Mouse (Mus musculus) ovary, postnatal 10 days (tissue): ENCODE measurements around the gene Mmp2.
A peak's percentile ranks its signal among the peaks of the same experiment; 100 is the strongest.
"Not testable (repeated sequence)": the region's sequence is repeated elsewhere in the genome, so short reads cannot be mapped to it uniquely, and the experiment has no call there.

Experiments used
- DNase-seq: peaks from one replicate; pipeline ENCODE4 v3.0.0; 2022; ENCODE audit warnings: low spot score

Gene Mmp2

GRCm38 (mm10) chr8:92827243-92828034, at the start of gene Mmp2:
Gene Mmp2, plus strand, starts transcription at chr8:92827291.
- no peak for DNase-seq

- no peak for DNase-seq
Observed at GRCm38 (mm10) chr8:92780976-92781375, 46.1 kb upstream of the Mmp2 start.

- no peak for DNase-seq
Observed at GRCm38 (mm10) chr8:92783906-92784610, 43.0 kb upstream of the Mmp2 start.

- no peak for DNase-seq
Observed at GRCm38 (mm10) chr8:92790835-92791234, 36.3 kb upstream of the Mmp2 start.

- DNase-seq = not testable (repeated sequence)
Observed at GRCm38 (mm10) chr8:92791999-92792398, 35.1 kb upstream of the Mmp2 start.

GRCm38 (mm10) chr8:92793852-92794580, 33.1 kb upstream of the Mmp2 start:
- no peak for DNase-seq

- DNase-seq = no peak
Observed at GRCm38 (mm10) chr8:92797527-92797931, 29.6 kb upstream of the Mmp2 start.

GRCm38 (mm10) chr8:92799406-92799805, 27.7 kb upstream of the Mmp2 start:
- no peak for DNase-seq

- no peak for DNase-seq
Observed at GRCm38 (mm10) chr8:92801231-92801630, 25.9 kb upstream of the Mmp2 start.

- DNase-seq = no peak
Observed at GRCm38 (mm10) chr8:92802591-92802990, 24.5 kb upstream of the Mmp2 start.

GRCm38 (mm10) chr8:92812773-92813172, 14.3 kb upstream of the Mmp2 start:
- no peak for DNase-seq

- no peak for DNase-seq
Observed at GRCm38 (mm10) chr8:92815661-92816060, 11.4 kb upstream of the Mmp2 start.

- peak; percentile 68 for DNase-seq
Observed at GRCm38 (mm10) chr8:92817928-92818818, 8.9 kb upstream of the Mmp2 start.

- no peak for DNase-seq
Observed at GRCm38 (mm10) chr8:92821151-92821550, 5.9 kb upstream of the Mmp2 start.

GRCm38 (mm10) chr8:92822386-92822785, 4.7 kb upstream of the Mmp2 start:
- DNase-seq = no peak

- DNase-seq = no peak
Observed at GRCm38 (mm10) chr8:92825991-92826390, 1.1 kb upstream of the Mmp2 start.

GRCm38 (mm10) chr8:92828251-92828743, 1.2 kb downstream of the Mmp2 start:
- DNase-seq = no peak

- DNase-seq = no peak
Observed at GRCm38 (mm10) chr8:92834065-92834731, 7.1 kb downstream of the Mmp2 start.

- no peak for DNase-seq
Observed at GRCm38 (mm10) chr8:92834786-92835500, 7.9 kb downstream of the Mmp2 start.

GRCm38 (mm10) chr8:92835901-92836300, 8.8 kb downstream of the Mmp2 start:
- DNase-seq = no peak
